Mouse (Mus musculus): ENCODE data around the gene St5.

DNA sequence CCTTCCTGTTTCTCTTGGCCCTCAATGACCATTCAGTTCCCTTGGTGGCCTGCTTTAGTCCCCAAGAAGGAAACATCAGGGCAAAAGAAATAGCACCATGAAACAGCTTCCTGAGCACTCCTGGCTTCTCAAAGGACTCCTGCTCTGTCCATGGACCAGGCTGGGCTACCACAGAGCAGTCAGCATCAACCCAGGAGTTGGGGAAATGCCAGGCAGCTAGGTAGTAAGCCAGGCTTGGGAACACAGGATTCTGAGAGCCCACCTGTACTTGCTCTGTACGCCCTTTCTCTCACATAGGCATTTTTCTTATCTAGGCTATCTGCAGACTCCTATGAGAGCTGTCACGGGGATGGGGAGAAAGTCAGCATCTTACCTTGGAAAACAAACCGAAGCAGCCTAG, 168.5 kb downstream of the St5 start:
- TF ChIP-seq CTCF (IDR thresholded peaks at IDR 0.05; ENCODE audit: insufficient read depth, low read length) (no peak), POLR2A (IDR thresholded peaks at IDR 0.05; ENCODE audit: borderline replicate concordance, extremely low read depth, low read depth, low read length) (no peak)
